Mouse (Mus musculus): ENCODE measurements around the gene Ap2m1. TPM values are rescaled to one million over a fixed set of nuclear protein-coding genes. Genes with fewer than 3 reads are reported as not detected.

The Ap2m1 gene
- total and polyA plus RNA-seq, 3 experiments, result 319 to 415 (median 343) TPM

- Histone ChIP-seq H3K9ac (ENCODE audit: insufficient read depth, low read depth) (no peak overlapping the region), H3K36me3 (replicated peaks in 1 of 2; ENCODE audit: control insufficient read depth in 1 of 2, insufficient read depth in 1 of 2, low read length in 1 of 2) (peaks cover 56 to 65% of the 10 kb centered on the region in 2 experiments), H3K4me1 (ENCODE audit: control insufficient read depth in 1 of 2, insufficient read depth in 2 of 2) (peaks cover 2 to 20% of the 10 kb centered on the region in 2 experiments), H3K4me3 (replicated peaks in 1 of 3; ENCODE audit: low read depth in 2 of 3, low read length in 2 of 3, poor library complexity in 1 of 3) (no peak overlapping the region), H3K27ac (ENCODE audit: insufficient read depth, low read depth) (no peak overlapping the region), H3K4me2 (ENCODE audit: insufficient read depth, low read depth, poor library complexity, severe bottlenecking) (no peak overlapping the region), H3K27me3 (replicated peaks) (no peaks in the 10 kb centered on the region), H3K9me3 (replicated peaks; ENCODE audit: low read length) (peaks cover 4% of the 10 kb centered on the region), H3K79me2 (replicated peaks; ENCODE audit: control insufficient read depth, extremely low read depth, insufficient read depth, poor library complexity, severe bottlenecking) (peaks cover 19% of the 10 kb centered on the region)
- in situ Hi-C loops (cut with MboI; ENCODE audit: low pct_ligation_motif_present, low pct_unique_long_range_greater_than_20kb, low sequenced_read_pairs) (loop anchor here (5.0 kb wide), 2 partner anchors 38 to 67 kb away; partner anchors contain the start of genes Alg3, Eef1akmt4 and Gm49333), dilution Hi-C loops (cut with MboI; ENCODE audit: extremely low pct_ligation_motif_present, extremely low pct_unique_long_range_greater_than_20kb, low sequenced_read_pairs) (no loop called here)
- no peak for DNase-seq (ENCODE audit: extremely low read depth)
- no peak for TF ChIP-seq PAX5 (IDR thresholded peaks at IDR 0.05; ENCODE audit: low read length)
- TF ChIP-seq POLR2AphosphoS2 (IDR thresholded peaks at IDR 0.05; ENCODE audit: low read depth, low read length), result no peak; the same call in 1 of the 2 replicates
Measured at GRCm38 (mm10) chr16:20545696-20546095, 10.4 kb downstream of the Ap2m1 start.

- Histone ChIP-seq H3K27ac (ENCODE audit: insufficient read depth, low read depth) (no peak overlapping the region; the same call in 1 of the 2 replicates), H3K27me3 (replicated peaks) (no peaks in the 10 kb centered on the region), H3K36me3 (replicated peaks in 1 of 2; ENCODE audit: control insufficient read depth in 1 of 2, insufficient read depth in 1 of 2, low read length in 1 of 2) (peaks cover 55 to 64% of the 10 kb centered on the region in 2 experiments), H3K9ac (ENCODE audit: insufficient read depth, low read depth) (peak overlapping the region; percentile 66), H3K9me3 (replicated peaks; ENCODE audit: low read length) (peaks cover 4% of the 10 kb centered on the region), H3K4me3 (replicated peaks in 1 of 3; ENCODE audit: low read depth in 2 of 3, low read length in 2 of 3, poor library complexity in 1 of 3) (peak overlapping the region; percentile 64 to 93 (median 79)), H3K4me1 (ENCODE audit: control insufficient read depth in 1 of 2, insufficient read depth in 2 of 2) (peaks cover 2 to 20% of the 10 kb centered on the region in 2 experiments), H3K4me2 (ENCODE audit: insufficient read depth, low read depth, poor library complexity, severe bottlenecking) (peak overlapping the region; percentile 61), H3K79me2 (replicated peaks; ENCODE audit: control insufficient read depth, extremely low read depth, insufficient read depth, poor library complexity, severe bottlenecking) (peaks cover 19% of the 10 kb centered on the region)
- DNase-seq (ENCODE audit: extremely low read depth), result no peak
- dilution Hi-C loops (cut with MboI; ENCODE audit: extremely low pct_ligation_motif_present, extremely low pct_unique_long_range_greater_than_20kb, low sequenced_read_pairs), result no loop called here
- in situ Hi-C loops (cut with MboI; ENCODE audit: low pct_ligation_motif_present, low pct_unique_long_range_greater_than_20kb, low sequenced_read_pairs), result loop anchor here (5.0 kb wide), 2 partner anchors 40 to 65 kb away; partner anchors contain the start of genes Alg3, Eef1akmt4 and Gm49333
- TF ChIP-seq IRF4 (IDR thresholded peaks at IDR 0.05; ENCODE audit: low read depth, low read length), result no peak
- no peak for TF ChIP-seq ZNF384 (IDR thresholded peaks at IDR 0.05; ENCODE audit: low read depth, low read length)
- TF ChIP-seq MYC (IDR thresholded peaks at IDR 0.05; ENCODE audit: low read depth, low read length), result no peak
- no peak for TF ChIP-seq UBTF (IDR thresholded peaks at IDR 0.05; ENCODE audit: low read depth, low read length)
- no peak for TF ChIP-seq HCFC1 (IDR thresholded peaks at IDR 0.05; ENCODE audit: low read depth, low read length)
- no peak for TF ChIP-seq CHD1 (IDR thresholded peaks at IDR 0.05; ENCODE audit: low read depth, low read length)
- TF ChIP-seq MXI1 (IDR thresholded peaks at IDR 0.05; ENCODE audit: low read depth, low read length), result no peak
- no peak for TF ChIP-seq JUN (IDR thresholded peaks at IDR 0.05; ENCODE audit: insufficient read depth, low read depth, low read length)
- TF ChIP-seq ZMIZ1 (IDR thresholded peaks at IDR 0.05; ENCODE audit: low read depth, low read length), result no peak
- TF ChIP-seq BHLHE40 (IDR thresholded peaks at IDR 0.05; ENCODE audit: low read depth, low read length), result no peak
- TF ChIP-seq POLR2A (IDR thresholded peaks at IDR 0.05; ENCODE audit: low read depth, low read length), result no peak
- no peak for TF ChIP-seq USF1 (IDR thresholded peaks at IDR 0.05; ENCODE audit: low read depth, low read length)
- TF ChIP-seq MAX (IDR thresholded peaks at IDR 0.05; ENCODE audit: low read length), result no peak
- no peak for TF ChIP-seq ETS1 (conservative IDR thresholded peaks at IDR 0.05; ENCODE audit: low read depth, low read length)
- no peak for TF ChIP-seq TBP (conservative IDR thresholded peaks at IDR 0.05; ENCODE audit: low read depth, low read length)
- no peak for TF ChIP-seq E2F4 (IDR thresholded peaks at IDR 0.05; ENCODE audit: insufficient replicate concordance, low read depth, low read length)
- no peak for TF ChIP-seq JUND (conservative IDR thresholded peaks at IDR 0.05; ENCODE audit: low read depth, low read length)
- TF ChIP-seq ELF1 (IDR thresholded peaks at IDR 0.05; ENCODE audit: low read depth, low read length), result no peak
- TF ChIP-seq ZC3H11A (IDR thresholded peaks at IDR 0.05; ENCODE audit: low read depth, low read length), result no peak
- no peak for TF ChIP-seq EP300 (IDR thresholded peaks at IDR 0.05; ENCODE audit: low read length)
Measured at GRCm38 (mm10) chr16:20547423-20547822, 12.1 kb downstream of the Ap2m1 start.

Data from CH12.LX (cell line).